In genomic region chr11:75572854-75573650, GRCm38 (mm10) we compare ENCODE assay signal across 7 mouse cellular contexts. TPM values are rescaled to one million over a fixed set of nuclear protein-coding genes. Genes with fewer than 3 reads are reported as not detected.
DNase-seq lines count a peak whose midpoint lies in the region; ATAC-seq and TF ChIP-seq lines count a peak whose summit lies in the region.

No protein-coding gene starts in this region.

- TF ChIP-seq CTCF in intestine, postnatal 0 days (IDR thresholded peaks at IDR 0.05; ENCODE audit: low read depth) = peak; percentile 96
- TF ChIP-seq CTCF in small intestine, adult 2 months (IDR thresholded peaks at IDR 0.05; ENCODE audit: extremely low read depth, insufficient read length, insufficient replicate concordance, low read depth, low read length) = peak; percentile 92; the same call in 1 of the 2 replicates

- peak overlapping the region; percentile 22; the same call in 1 of the 2 replicates for H3K9ac ChIP-seq in intestine, postnatal 0 days (ENCODE audit: low read depth, low read length)
- peak overlapping the region; percentile 20; the same call in 1 of the 2 replicates for H3K9ac ChIP-seq in midbrain, embryonic 12.5 days (replicated peaks)

- peak; percentile 92 for DNase-seq in adrenal gland, adult 2 months
- DNase-seq in embryo, embryonic 11.5 days (ENCODE audit: low read depth, low spot score) = peak; percentile 95
- DNase-seq in gastrocnemius, postnatal 4 days (ENCODE audit: low spot score in 2 of 2) = peak; percentile 83 to 92
- peak; percentile 96 for DNase-seq in left cerebral cortex, postnatal 4 days

- 4% methylated on average over 12 of the region's 12 CpGs for WGBS in intestine, postnatal 0 days
- WGBS in midbrain, embryonic 12.5 days = 10% methylated on average over 12 of the region's 12 CpGs
- WGBS in small intestine, adult 2 months = 17% methylated on average over 12 of the region's 12 CpGs

- peak; percentile 67 for ATAC-seq in intestine, postnatal 0 days
- ATAC-seq in midbrain, embryonic 12.5 days (ENCODE audit: low FRiP score, low read depth) = peak; percentile 88

- no peak overlapping the region for H3K4me3 ChIP-seq in intestine, postnatal 0 days (ENCODE audit: low read depth, low read length)
- H3K4me3 ChIP-seq in midbrain, embryonic 12.5 days = no peak overlapping the region
- no peak overlapping the region for H3K4me3 ChIP-seq in small intestine, adult 2 months (ENCODE audit: low read depth, low read length)

- no peak overlapping the region for H3K4me2 ChIP-seq in intestine, postnatal 0 days (replicated peaks; ENCODE audit: low read depth)
- H3K4me2 ChIP-seq in midbrain, embryonic 12.5 days (replicated peaks) = peak overlapping the region; percentile 2; the same call in 1 of the 2 replicates

- no peaks in the 10 kb centered on the region for H3K9me3 ChIP-seq in intestine, postnatal 0 days (ENCODE audit: control insufficient read depth)
- no peaks in the 10 kb centered on the region for H3K9me3 ChIP-seq in midbrain, embryonic 12.5 days

- H3K27ac ChIP-seq in intestine, postnatal 0 days (ENCODE audit: low read depth, low read length) = peak overlapping the region; percentile 6; the same call in 1 of the 2 replicates
- peak overlapping the region; percentile 80 for H3K27ac ChIP-seq in midbrain, embryonic 12.5 days (replicated peaks)
- peak overlapping the region; percentile 23 for H3K27ac ChIP-seq in small intestine, adult 2 months (ENCODE audit: insufficient read depth, low read depth, low read length)

- no peaks in the 10 kb centered on the region; the same call in 1 of the 2 replicates for H3K36me3 ChIP-seq in intestine, postnatal 0 days (ENCODE audit: control insufficient read depth, insufficient read depth)
- H3K36me3 ChIP-seq in midbrain, embryonic 12.5 days = peaks cover 15% of the 10 kb centered on the region
- H3K36me3 ChIP-seq in small intestine, adult 2 months (ENCODE audit: control insufficient read depth, insufficient read depth, low read length) = peaks cover 48% of the 10 kb centered on the region

- no peak for TF ChIP-seq POLR2A in small intestine, adult 2 months (IDR thresholded peaks at IDR 0.05; ENCODE audit: low read depth, low read length)

- no peaks in the 10 kb centered on the region for H3K27me3 ChIP-seq in intestine, postnatal 0 days (replicated peaks; ENCODE audit: control insufficient read depth, insufficient read depth, low read length)
- H3K27me3 ChIP-seq in midbrain, embryonic 12.5 days = no peaks in the 10 kb centered on the region
- no peaks in the 10 kb centered on the region for H3K27me3 ChIP-seq in small intestine, adult 2 months (ENCODE audit: control insufficient read depth, insufficient read depth, low read length)

- intact Hi-C loops in left cerebral cortex, postnatal 4 days (cut with DNase I) = loop anchor here (5.0 kb wide), 1 partner anchor 41 kb away; the partner anchor contains the start of gene Slc43a2

- H3K4me1 ChIP-seq in intestine, postnatal 0 days (replicated peaks; ENCODE audit: control insufficient read depth, insufficient read depth, low read length) = peaks cover 9% of the 10 kb centered on the region
- H3K4me1 ChIP-seq in midbrain, embryonic 12.5 days = peaks cover 15% of the 10 kb centered on the region
- peaks cover 42% of the 10 kb centered on the region for H3K4me1 ChIP-seq in small intestine, adult 2 months (ENCODE audit: control insufficient read depth, insufficient read depth, insufficient read length, low read length)

RNA-seq across cellular contexts. Expression of gene Pitpna, which starts 14.8 kb away (rescaled TPM):
- 100 to 1,000 TPM; 185 to 186 TPM for total RNA-seq in adrenal gland, adult 2 months (2021)
- polyA plus RNA-seq in adrenal gland, adult 2 months (2012; rRNA removed) = 42.6 and 97.6 TPM in 2 replicates
- total RNA-seq in gastrocnemius, postnatal 4 days (2021) = 100 to 1,000 TPM; 106 to 117 TPM
- 160 and 161 TPM in 2 replicates for polyA plus RNA-seq in intestine, postnatal 0 days (2015; fragmentation: Nextera tagmentation; extraction: Ambion mirVana)
- 100 to 1,000 TPM; 249 to 259 TPM for total RNA-seq in left cerebral cortex, postnatal 4 days (2021)
- 107 and 114 TPM in 2 replicates for polyA plus RNA-seq in midbrain, embryonic 12.5 days (2016; fragmentation: Nextera tagmentation; extraction: Ambion mirVana)
- 88.0 and 185 TPM in 2 replicates for polyA plus RNA-seq in small intestine, adult 2 months (2012; rRNA removed)

RNA-seq across cellular contexts. Expression of gene Slc43a2, which starts 41.6 kb away (rescaled TPM):
- total RNA-seq in adrenal gland, adult 2 months (2021) = 10 to 100 TPM; 21.2 to 38.3 TPM
- 28.2 and 28.7 TPM in 2 replicates for polyA plus RNA-seq in adrenal gland, adult 2 months (2012; rRNA removed)
- total RNA-seq in gastrocnemius, postnatal 4 days (2021) = 10 to 100 TPM; 22.2 to 25.0 TPM
- polyA plus RNA-seq in intestine, postnatal 0 days (2015; fragmentation: Nextera tagmentation; extraction: Ambion mirVana) = 46.4 and 59.5 TPM in 2 replicates
- 10 to 100 TPM; 43.5 to 51.1 TPM for total RNA-seq in left cerebral cortex, postnatal 4 days (2021)
- 12.7 and 15.4 TPM in 2 replicates for polyA plus RNA-seq in midbrain, embryonic 12.5 days (2016; fragmentation: Nextera tagmentation; extraction: Ambion mirVana)
- 165 and 508 TPM in 2 replicates for polyA plus RNA-seq in small intestine, adult 2 months (2012; rRNA removed)

RNA-seq across cellular contexts. Expression of gene Inpp5k, which starts 57.7 kb away (rescaled TPM):
- 10 to 100 TPM; 32.9 to 42.3 TPM for total RNA-seq in adrenal gland, adult 2 months (2021)
- polyA plus RNA-seq in adrenal gland, adult 2 months (2012; rRNA removed) = 38.0 and 50.0 TPM in 2 replicates
- 10 to 100 TPM; 26.7 to 28.4 TPM for total RNA-seq in gastrocnemius, postnatal 4 days (2021)
- polyA plus RNA-seq in intestine, postnatal 0 days (2015; fragmentation: Nextera tagmentation; extraction: Ambion mirVana) = 20.6 and 23.8 TPM in 2 replicates
- 10 to 100 TPM; 45.5 to 47.2 TPM for total RNA-seq in left cerebral cortex, postnatal 4 days (2021)
- polyA plus RNA-seq in midbrain, embryonic 12.5 days (2016; fragmentation: Nextera tagmentation; extraction: Ambion mirVana) = 27.2 and 28.4 TPM in 2 replicates
- polyA plus RNA-seq in small intestine, adult 2 months (2012; rRNA removed) = 14.3 and 35.3 TPM in 2 replicates

RNA-seq across cellular contexts. Expression of gene Scarf1, which starts 59.7 kb away (rescaled TPM):
- 1 to 10 TPM; 7.5 to 7.8 TPM for total RNA-seq in adrenal gland, adult 2 months (2021)
- 27.4 and 33.5 TPM in 2 replicates for polyA plus RNA-seq in adrenal gland, adult 2 months (2012; rRNA removed)
- 1 to 10 TPM; 7.5 to 9.0 TPM for total RNA-seq in gastrocnemius, postnatal 4 days (2021)
- 2.8 and 3.2 TPM in 2 replicates for polyA plus RNA-seq in intestine, postnatal 0 days (2015; fragmentation: Nextera tagmentation; extraction: Ambion mirVana)
- total RNA-seq in left cerebral cortex, postnatal 4 days (2021) = 1 to 10 TPM; 3.0 to 3.5 TPM
- 4.7 TPM in 2 replicates for polyA plus RNA-seq in midbrain, embryonic 12.5 days (2016; fragmentation: Nextera tagmentation; extraction: Ambion mirVana)
- polyA plus RNA-seq in small intestine, adult 2 months (2012; rRNA removed) = 9.4 and 12.3 TPM in 2 replicates

Comparison
In these comparisons a context has a peak if more than half of its experiments do, and no peak if none do; other contexts are left out.
1. H3K27ac ChIP-seq: peak in every context shown above with its lines; median percentile 80 in midbrain, embryonic 12.5 days; 23 in small intestine, adult 2 months; 6 in intestine, postnatal 0 days.